Mouse (Mus musculus) liver, postnatal 0 days (tissue): ENCODE measurements around the gene Sstr5.

Experiments used
- CTCF ChIP-seq: sonication (generic); IDR thresholded peaks from 2 replicates; pipeline ENCODE4 v1.5.1; 2016; ENCODE audit warnings: antibody characterized with exemption, low read depth
- EP300 ChIP-seq: IDR thresholded peaks from 2 replicates; pipeline ENCODE4 v1.6.1; 2016; ENCODE audit warnings: antibody characterized with exemption, low read depth, mild to moderate bottlenecking

- no peak for TF ChIP-seq CTCF
- TF ChIP-seq EP300: peak; percentile 60; the same call in 1 of the 2 replicates
Measured at GRCm38 (mm10) chr17:25471418-25471817, 25.7 kb downstream of the Sstr5 start.
